Mouse (Mus musculus) liver, adult 2 months (tissue): ENCODE measurements around the gene Krtap10-10. TPM values are rescaled to one million over a fixed set of nuclear protein-coding genes. Genes with fewer than 3 reads are reported as not detected.

Experiments used
- DNase-seq: peaks from one replicate; pipeline ENCODE4 v3.0.0-alpha.2; 2011; ENCODE audit warnings: low read depth, low spot score; ENCODE audit errors: extremely low read depth
- H3K27ac ChIP-seq: fragments of 200-500 bp; replicated peaks from 2 replicates; pipeline ENCODE4 v1.5.1; 2012; ENCODE audit warnings: low read depth, mild to moderate bottlenecking, control low read depth, inconsistent platforms, low read length; ENCODE audit not compliant: insufficient read depth
- H3K27me3 ChIP-seq: fragments of 200-500 bp; 2 replicates; pipeline ENCODE4 v1.6.1; 2012; ENCODE audit warnings: mild to moderate bottlenecking, moderate library complexity, low read length, inconsistent platforms; ENCODE audit not compliant: control insufficient read depth, insufficient read depth
- H3K36me3 ChIP-seq: fragments of 200-500 bp; 2 replicates; pipeline ENCODE4 v1.6.1; 2012; ENCODE audit warnings: low read length, inconsistent platforms; ENCODE audit not compliant: control insufficient read depth, insufficient read depth
- H3K4me1 ChIP-seq: fragments of 200-500 bp; 2 replicates; pipeline ENCODE4 v1.6.1; 2011; ENCODE audit warnings: low read length; ENCODE audit not compliant: control insufficient read depth, insufficient read depth
- H3K4me3 ChIP-seq: fragments of 200-500 bp; 2 replicates; pipeline ENCODE4 v1.5.1; 2011; ENCODE audit warnings: low read depth, mild to moderate bottlenecking, control low read depth, low read length, moderate library complexity; ENCODE audit not compliant: insufficient read depth
- H3K79me2 ChIP-seq: fragments of 200-500 bp; 2 replicates; pipeline ENCODE4 v1.6.1; 2012; ENCODE audit warnings: inconsistent platforms, mild to moderate bottlenecking, low read length, moderate library complexity; ENCODE audit not compliant: control insufficient read depth, insufficient read depth
- H3K9ac ChIP-seq: fragments of 200-500 bp; 2 replicates; pipeline ENCODE4 v1.6.1; 2012; ENCODE audit warnings: low read depth, mild to moderate bottlenecking, control low read depth, inconsistent platforms, low read length
- CTCF ChIP-seq: fragments of 200-500 bp; IDR thresholded peaks from 2 replicates; pipeline ENCODE4 v1.5.1; 2011; ENCODE audit warnings: low read depth, low read length, control low read depth
- POLR2A ChIP-seq: fragments of 200-500 bp; IDR thresholded peaks from 2 replicates; pipeline ENCODE4 v1.6.1; 2011; ENCODE audit warnings: low read length, control low read depth; ENCODE audit not compliant: insufficient read depth; ENCODE audit errors: extremely low read depth
- WGBS: fragments of 180-500 bp; shearing (Covaris S2); methylation state at CpG from one replicate; pipeline ENCODE4 v1.1.7; 2018; 5-methylcytosine and 5-hydroxymethylcytosine counted together
- polyA plus RNA-seq: library from polyadenylated mRNA; depleted of rRNA; stranded (reverse); fragments of >200 nt; gene quantifications from 2 replicates; pipeline ENCODE4 v1.2.3, GENCODE M21; 2012; rRNA removed
- total RNA-seq: library from RNA; depleted of rRNA; stranded (reverse); fragments of >200 nt; gene quantifications from 2 replicates; pipeline ENCODE4 v1.2.3, GENCODE M21; 2014; rRNA removed

The Krtap10-10 gene
- total and polyA plus RNA-seq, 2 experiments = not detected

DNA sequence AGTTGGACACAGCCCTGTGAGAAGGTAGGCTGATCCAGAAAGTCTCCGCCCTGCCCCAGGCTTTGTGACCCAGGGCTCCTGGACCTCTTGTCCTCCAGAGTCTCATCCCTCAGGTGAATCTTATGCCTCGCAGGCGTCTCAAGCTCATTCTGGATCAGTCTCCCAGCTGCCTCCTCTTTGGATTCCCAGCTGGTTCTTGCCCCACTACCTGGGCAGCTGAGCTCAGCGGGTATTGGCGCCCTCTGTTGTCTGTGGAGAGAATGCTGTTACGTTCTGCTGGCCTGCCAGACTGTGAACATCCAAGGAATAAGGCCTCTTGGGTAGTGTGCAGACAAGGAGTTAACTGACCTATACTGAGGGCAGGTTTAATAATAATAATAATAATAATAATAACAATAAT, 43.2 kb downstream of the Krtap10-10 start:
- TF ChIP-seq POLR2A (no peak), CTCF (peak; percentile 82)
- no peak for DNase-seq
- no peak overlapping the region for H3K27ac ChIP-seq
- no peaks in the 10 kb centered on the region for H3K27me3 ChIP-seq
- no peaks in the 10 kb centered on the region for H3K36me3 ChIP-seq
- 72% methylated on average over 6 of the region's 6 CpGs for WGBS
- no peak overlapping the region for H3K4me3 ChIP-seq
- H3K79me2 ChIP-seq = no peaks in the 10 kb centered on the region
- no peaks in the 10 kb centered on the region for H3K4me1 ChIP-seq
- H3K9ac ChIP-seq = no peak overlapping the region

- H3K4me1 ChIP-seq = no peaks in the 10 kb centered on the region
- peak; percentile 26 for DNase-seq
- no peaks in the 10 kb centered on the region for H3K27me3 ChIP-seq
- no peak overlapping the region for H3K27ac ChIP-seq
- no peaks in the 10 kb centered on the region for H3K79me2 ChIP-seq
- 49% methylated on average over 3 of the region's 3 CpGs for WGBS
- no peak overlapping the region for H3K4me3 ChIP-seq
- H3K36me3 ChIP-seq = no peaks in the 10 kb centered on the region
- no peak overlapping the region for H3K9ac ChIP-seq
- no peak for TF ChIP-seq POLR2A
- TF ChIP-seq CTCF = peak; percentile 53
Measured at GRCm38 (mm10) chr10:77880305-77880704, 44.6 kb downstream of the Krtap10-10 start.

- no peaks in the 10 kb centered on the region for H3K36me3 ChIP-seq
- 87% methylated on average over 5 of the region's 5 CpGs for WGBS
- no peak overlapping the region for H3K4me3 ChIP-seq
- no peaks in the 10 kb centered on the region for H3K79me2 ChIP-seq
- H3K9ac ChIP-seq = no peak overlapping the region
- H3K27me3 ChIP-seq = no peaks in the 10 kb centered on the region
- H3K27ac ChIP-seq = no peak overlapping the region
- no peak for DNase-seq
- TF ChIP-seq POLR2A = no peak
- TF ChIP-seq CTCF = peak; percentile 23; the same call in 1 of the 2 replicates
- no peaks in the 10 kb centered on the region for H3K4me1 ChIP-seq
Measured at GRCm38 (mm10) chr10:77882553-77882952, 46.8 kb downstream of the Krtap10-10 start.

GRCm38 (mm10) chr10:77886007-77886747, 50.4 kb downstream of the Krtap10-10 start:
- Histone ChIP-seq H3K4me3 (no peak overlapping the region), H3K9ac (no peak overlapping the region), H3K27ac (no peak overlapping the region), H3K27me3 (no peaks in the 10 kb centered on the region), H3K79me2 (no peaks in the 10 kb centered on the region), H3K36me3 (no peaks in the 10 kb centered on the region), H3K4me1 (no peaks in the 10 kb centered on the region)
- 61% methylated on average over 12 of the region's 12 CpGs for WGBS
- TF ChIP-seq CTCF (no peak), POLR2A (no peak)
- no peak for DNase-seq

Other genes with a start within 250 kb of the Krtap10-10 start
Only the 30 nearest of the 33 such genes appear.
- 21.6 and 22.3 TPM in 2 replicates for gene Ube2g2, start 213.7 kb upstream of the Krtap10-10 start, total RNA-seq
- 30.4 and 34.2 TPM in 2 replicates for gene Ube2g2, start 213.7 kb upstream of the Krtap10-10 start, polyA plus RNA-seq
- 0.07 and 0.09 TPM in 2 replicates for gene Tspear, start 149.4 kb upstream of the Krtap10-10 start, total RNA-seq
- 0.12 and 0.50 TPM in 2 replicates for gene Tspear, start 149.4 kb upstream of the Krtap10-10 start, polyA plus RNA-seq
- not detected in 2 replicates for gene Gm19402, start 145.2 kb upstream of the Krtap10-10 start, total RNA-seq
- gene Gm19402, start 145.2 kb upstream of the Krtap10-10 start, polyA plus RNA-seq = not detected in 2 replicates
- not detected in 2 replicates for gene Gm9508, start 138.7 kb upstream of the Krtap10-10 start, total RNA-seq
- gene Gm9508, start 138.7 kb upstream of the Krtap10-10 start, polyA plus RNA-seq = not detected in 2 replicates
- not detected in 2 replicates for gene Gm10272, start 129.3 kb upstream of the Krtap10-10 start, total RNA-seq
- not detected in 2 replicates for gene Gm10272, start 129.3 kb upstream of the Krtap10-10 start, polyA plus RNA-seq
- not detected in 2 replicates for gene Gm10024, start 124.5 kb upstream of the Krtap10-10 start, total RNA-seq
- gene Gm10024, start 124.5 kb upstream of the Krtap10-10 start, polyA plus RNA-seq = not detected in 2 replicates
- gene Gm10142, start 120.1 kb upstream of the Krtap10-10 start, total RNA-seq = not detected in 2 replicates
- not detected in 2 replicates for gene Gm10142, start 120.1 kb upstream of the Krtap10-10 start, polyA plus RNA-seq
- not detected in 2 replicates for gene Krtap12-1, start 115.3 kb upstream of the Krtap10-10 start, total RNA-seq
- gene Krtap12-1, start 115.3 kb upstream of the Krtap10-10 start, polyA plus RNA-seq = not detected in 2 replicates
- not detected in 2 replicates for gene Gm10100, start 109.5 kb upstream of the Krtap10-10 start, total RNA-seq
- gene Gm10100, start 109.5 kb upstream of the Krtap10-10 start, polyA plus RNA-seq = not detected in 2 replicates
- not detected in 2 replicates for gene Gm18596, start 93.3 kb upstream of the Krtap10-10 start, total RNA-seq
- gene Gm18596, start 93.3 kb upstream of the Krtap10-10 start, polyA plus RNA-seq = not detected in 2 replicates
- gene Gm9736, start 84.6 kb upstream of the Krtap10-10 start, total RNA-seq = not detected in 2 replicates
- gene Gm9736, start 84.6 kb upstream of the Krtap10-10 start, polyA plus RNA-seq = not detected in 2 replicates
- gene Gm3233, start 76.3 kb upstream of the Krtap10-10 start, total RNA-seq = not detected in 2 replicates
- not detected in 2 replicates for gene Gm3233, start 76.3 kb upstream of the Krtap10-10 start, polyA plus RNA-seq
- not detected in 2 replicates for gene Gm3238, start 64.6 kb upstream of the Krtap10-10 start, total RNA-seq
- gene Gm3238, start 64.6 kb upstream of the Krtap10-10 start, polyA plus RNA-seq = not detected in 2 replicates
- gene Gm7138, start 59.0 kb upstream of the Krtap10-10 start, total RNA-seq = not detected in 2 replicates
- not detected in 2 replicates for gene Gm7138, start 59.0 kb upstream of the Krtap10-10 start, polyA plus RNA-seq
- not detected in 2 replicates for gene Gm3250, start 53.4 kb upstream of the Krtap10-10 start, total RNA-seq
- gene Gm3250, start 53.4 kb upstream of the Krtap10-10 start, polyA plus RNA-seq = not detected in 2 replicates
- not detected in 2 replicates for gene Gm7137, start 47.7 kb upstream of the Krtap10-10 start, total RNA-seq
- gene Gm7137, start 47.7 kb upstream of the Krtap10-10 start, polyA plus RNA-seq = not detected in 2 replicates
- not detected in 2 replicates for gene Gm9639, start 40.9 kb upstream of the Krtap10-10 start, total RNA-seq
- not detected in 2 replicates for gene Gm9639, start 40.9 kb upstream of the Krtap10-10 start, polyA plus RNA-seq
- not detected in 2 replicates for gene Gm19668, start 36.8 kb upstream of the Krtap10-10 start, total RNA-seq
- not detected in 2 replicates for gene Gm19668, start 36.8 kb upstream of the Krtap10-10 start, polyA plus RNA-seq
- not detected in 2 replicates for gene Gm9507, start 24.1 kb upstream of the Krtap10-10 start, total RNA-seq
- not detected in 2 replicates for gene Gm9507, start 24.1 kb upstream of the Krtap10-10 start, polyA plus RNA-seq
- gene Gm2696, start 21.3 kb upstream of the Krtap10-10 start, total RNA-seq = not detected in 2 replicates
- gene Gm2696, start 21.3 kb upstream of the Krtap10-10 start, polyA plus RNA-seq = not detected in 2 replicates
- not detected in 2 replicates for gene Krtap10-4, start 8.9 kb upstream of the Krtap10-10 start, total RNA-seq
- gene Krtap10-4, start 8.9 kb upstream of the Krtap10-10 start, polyA plus RNA-seq = not detected in 2 replicates
- not detected in 2 replicates for gene Gm36176, start 10.9 kb downstream of the Krtap10-10 start, total RNA-seq
- not detected in 2 replicates for gene Gm36176, start 10.9 kb downstream of the Krtap10-10 start, polyA plus RNA-seq
- not detected in 2 replicates for gene Gm10318, start 16.9 kb downstream of the Krtap10-10 start, total RNA-seq
- gene Gm10318, start 16.9 kb downstream of the Krtap10-10 start, polyA plus RNA-seq = not detected in 2 replicates
- not detected in 2 replicates for gene Gm3285, start 26.0 kb downstream of the Krtap10-10 start, total RNA-seq
- not detected in 2 replicates for gene Gm3285, start 26.0 kb downstream of the Krtap10-10 start, polyA plus RNA-seq
- gene Lrrc3, start 66.6 kb downstream of the Krtap10-10 start, total RNA-seq = 20.9 and 26.7 TPM in 2 replicates
- 57.0 and 64.1 TPM in 2 replicates for gene Lrrc3, start 66.6 kb downstream of the Krtap10-10 start, polyA plus RNA-seq
- gene Trpm2, start 134.6 kb downstream of the Krtap10-10 start, total RNA-seq = 3.1 and 4.1 TPM in 2 replicates
- 2.1 and 3.3 TPM in 2 replicates for gene Trpm2, start 134.6 kb downstream of the Krtap10-10 start, polyA plus RNA-seq
- 5.9 and 8.0 TPM in 2 replicates for gene 1810043G02Rik, start 142.6 kb downstream of the Krtap10-10 start, total RNA-seq
- 13.2 and 13.7 TPM in 2 replicates for gene 1810043G02Rik, start 142.6 kb downstream of the Krtap10-10 start, polyA plus RNA-seq
- gene Pfkl, start 174.1 kb downstream of the Krtap10-10 start, total RNA-seq = 17.5 and 21.1 TPM in 2 replicates
- gene Pfkl, start 174.1 kb downstream of the Krtap10-10 start, polyA plus RNA-seq = 38.6 and 46.0 TPM in 2 replicates
- gene Dnmt3l, start 206.0 kb downstream of the Krtap10-10 start, total RNA-seq = not detected in 2 replicates
- not detected in 2 replicates for gene Dnmt3l, start 206.0 kb downstream of the Krtap10-10 start, polyA plus RNA-seq
- gene Aire, start 207.7 kb downstream of the Krtap10-10 start, total RNA-seq = not detected in 2 replicates
- not detected in 2 replicates for gene Aire, start 207.7 kb downstream of the Krtap10-10 start, polyA plus RNA-seq